Mouse (Mus musculus) cerebellum, adult 2 months (tissue): ENCODE results near the gene Lrrc46.

Experiments
- CTCF ChIP-seq: fragments of 200-500 bp; IDR thresholded peaks from 2 replicates; pipeline ENCODE4 v1.5.1; 2011; ENCODE audit warnings: low read depth, mild to moderate bottlenecking, control low read depth, low read length, moderate library complexity, borderline replicate concordance; ENCODE audit not compliant: insufficient read depth
- POLR2A ChIP-seq: fragments of 200-500 bp; IDR thresholded peaks from 2 replicates; pipeline ENCODE4 v1.6.1; 2011; ENCODE audit warnings: low read length, control low read depth, borderline replicate concordance; ENCODE audit not compliant: insufficient read depth

DNA sequence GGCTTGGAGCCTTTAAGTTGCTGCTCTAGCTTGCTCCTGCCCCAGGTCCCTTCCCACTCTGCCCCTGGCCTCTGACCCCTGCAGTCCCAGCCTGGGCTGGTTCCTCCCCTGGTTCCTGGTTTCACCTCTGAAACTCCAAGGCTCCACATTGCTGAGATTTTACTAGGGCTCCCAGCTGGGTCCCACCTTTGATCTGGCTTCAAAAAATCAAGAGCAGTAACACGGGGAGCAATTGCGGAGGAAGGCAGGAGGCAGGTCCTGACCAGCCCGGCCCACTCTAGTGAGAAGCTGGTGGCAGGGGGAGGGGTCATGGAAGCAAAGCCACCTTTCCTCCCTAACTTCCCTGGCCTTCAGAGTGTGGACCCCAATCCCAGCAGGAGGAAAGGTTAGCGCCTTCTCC is 56.3 kb downstream of the Lrrc46 start:
- no peak for TF ChIP-seq CTCF
- TF ChIP-seq POLR2A: no peak
